Mouse (Mus musculus): ENCODE results near the gene 4833427G06Rik. TPM values are rescaled to one million over a fixed set of nuclear protein-coding genes. Genes with fewer than 3 reads are reported as not detected.
A peak's percentile ranks its signal among the peaks of the same experiment; 100 is the strongest.
"Not testable (repeated sequence)": the region's sequence is repeated elsewhere in the genome, so short reads cannot be mapped to it uniquely, and the experiment has no call there.

The 4833427G06Rik gene
- total RNA-seq (2021) = under 1 TPM in 1 of 2 experiments, not detected in 1; 0.31 TPM
- long read RNA-seq, experiment 1 = 0 reads
- long read RNA-seq, experiment 2 = 0 reads

- DNase-seq (ENCODE audit: low spot score in 2 of 2) = peak; percentile 26 to 39
Measured at GRCm38 (mm10) chr9:51101756-51102425, at the start of gene 4833427G06Rik. TSS of gene 4833427G06Rik (minus strand) at chr9:51102078.

GRCm38 (mm10) chr9:51147294-51147693 lies 45.4 kb upstream of the 4833427G06Rik start:
- no peak for DNase-seq (ENCODE audit: low spot score in 2 of 2)

- DNase-seq (ENCODE audit: low spot score in 2 of 2) = no peak
Measured at GRCm38 (mm10) chr9:51146496-51146895, 44.6 kb upstream of the 4833427G06Rik start.

GRCm38 (mm10) chr9:51144218-51144617 lies 42.3 kb upstream of the 4833427G06Rik start:
- DNase-seq (ENCODE audit: low spot score in 2 of 2) = no peak

GRCm38 (mm10) chr9:51143437-51143836 lies 41.6 kb upstream of the 4833427G06Rik start:
- no peak for DNase-seq (ENCODE audit: low spot score in 2 of 2)

GRCm38 (mm10) chr9:51140711-51141110 lies 38.8 kb upstream of the 4833427G06Rik start:
- no peak for DNase-seq (ENCODE audit: low spot score in 2 of 2)

- DNase-seq (ENCODE audit: low spot score in 2 of 2) = not testable (repeated sequence)
Measured at GRCm38 (mm10) chr9:51139401-51139800, 37.5 kb upstream of the 4833427G06Rik start.

GRCm38 (mm10) chr9:51138301-51138700 lies 36.4 kb upstream of the 4833427G06Rik start:
- no peak for DNase-seq (ENCODE audit: low spot score in 2 of 2)

- DNase-seq (ENCODE audit: low spot score in 2 of 2) = no peak
Measured at GRCm38 (mm10) chr9:51137836-51138235, 36.0 kb upstream of the 4833427G06Rik start.

GRCm38 (mm10) chr9:51137432-51137831 lies 35.6 kb upstream of the 4833427G06Rik start:
- no peak for DNase-seq (ENCODE audit: low spot score in 2 of 2)

- DNase-seq (ENCODE audit: low spot score in 2 of 2) = no peak
Measured at GRCm38 (mm10) chr9:51136985-51137384, 35.1 kb upstream of the 4833427G06Rik start.

GRCm38 (mm10) chr9:51114767-51115166 lies 12.9 kb upstream of the 4833427G06Rik start:
- no peak for DNase-seq (ENCODE audit: low spot score in 2 of 2)

- no peak for DNase-seq (ENCODE audit: low spot score in 2 of 2)
Measured at GRCm38 (mm10) chr9:51105751-51106150, 3.9 kb upstream of the 4833427G06Rik start.

- DNase-seq (ENCODE audit: low spot score in 2 of 2) = peak; percentile 32 to 36
Measured at GRCm38 (mm10) chr9:51103808-51104514, 2.1 kb upstream of the 4833427G06Rik start.

GRCm38 (mm10) chr9:51102963-51103807 lies 1.3 kb upstream of the 4833427G06Rik start:
- peak; percentile 24 to 34 for DNase-seq (ENCODE audit: low spot score in 2 of 2)

GRCm38 (mm10) chr9:51096306-51096705 lies 5.6 kb downstream of the 4833427G06Rik start:
- no peak for DNase-seq (ENCODE audit: low spot score in 2 of 2)

GRCm38 (mm10) chr9:51093697-51094096 lies 8.2 kb downstream of the 4833427G06Rik start:
- DNase-seq (ENCODE audit: low spot score in 2 of 2) = no peak

GRCm38 (mm10) chr9:51081614-51082013 lies 20.3 kb downstream of the 4833427G06Rik start:
- no peak for DNase-seq (ENCODE audit: low spot score in 2 of 2)

GRCm38 (mm10) chr9:51076979-51077315 lies 24.9 kb downstream of the 4833427G06Rik start, which contains the start of gene Layn:
TSS of gene Layn (minus strand) at chr9:51077094.
- DNase-seq (ENCODE audit: low spot score in 2 of 2) = peak; percentile 27 to 62

GRCm38 (mm10) chr9:51076300-51076978 lies 25.4 kb downstream of the 4833427G06Rik start:
- DNase-seq (ENCODE audit: low spot score in 2 of 2) = no peak

- no peak for DNase-seq (ENCODE audit: low spot score in 2 of 2)
Measured at GRCm38 (mm10) chr9:51075780-51076179, 26.1 kb downstream of the 4833427G06Rik start.

Measured in adrenal gland, postnatal 4 days (tissue).